Comparison of ENCODE assay signal across 9 mouse cellular contexts in the genomic region with DNA sequence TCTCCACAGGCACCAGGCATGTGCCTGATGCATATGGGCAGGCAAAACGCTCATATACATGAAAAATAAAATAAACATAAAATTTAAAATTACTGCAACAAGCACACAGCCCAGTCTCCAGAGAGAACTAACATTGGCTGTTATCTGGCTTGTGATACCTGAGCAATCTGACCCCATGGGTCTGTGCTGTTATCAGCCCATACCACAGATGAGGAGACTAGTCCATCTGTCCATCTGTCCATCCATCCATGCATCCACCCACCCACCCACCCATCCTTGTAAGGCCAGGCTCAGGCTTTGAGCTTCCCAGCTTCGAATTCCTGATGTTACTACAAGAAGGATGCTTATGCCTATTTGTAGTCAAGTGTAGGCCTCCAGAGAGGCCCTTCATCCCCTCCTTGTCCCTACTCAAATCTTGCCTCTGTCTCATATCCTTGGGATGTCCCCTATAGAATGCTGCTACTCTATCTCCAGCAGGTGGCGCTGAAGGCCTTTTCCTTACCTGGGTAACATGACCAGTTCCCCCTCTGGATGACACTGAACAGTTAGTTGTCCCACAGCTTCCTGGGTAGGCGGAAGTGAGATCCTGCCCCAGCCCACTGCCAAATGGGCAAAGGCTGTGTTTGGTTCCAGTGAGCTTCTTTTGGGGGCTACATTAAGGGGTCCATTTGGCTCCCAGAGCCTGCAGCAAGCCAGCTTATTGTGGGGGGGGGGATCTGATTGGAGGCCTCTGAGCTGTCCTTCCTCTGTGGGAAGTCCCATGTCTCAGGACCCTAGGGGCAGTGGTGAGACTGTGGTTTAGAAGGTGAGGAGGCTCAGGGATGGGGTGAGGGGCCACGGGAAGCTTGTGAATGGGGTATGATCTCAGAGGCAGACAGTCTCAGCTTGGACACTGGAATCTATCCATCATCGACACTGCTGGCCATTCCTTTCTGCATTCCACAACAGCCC. TPM values are rescaled to one million over a fixed set of nuclear protein-coding genes. Genes with fewer than 3 reads are reported as not detected.
DNase-seq lines count a peak whose midpoint lies in the region; ATAC-seq and TF ChIP-seq lines count a peak whose summit lies in the region.
"Had no signal": no experiment of that assay in that cellular context is flagged by ENCODE, and none has a peak within 500 bp of the region (broad histone marks: within the 10 kb centered on the region; RNA-seq: fewer than 3 reads in every experiment).

No protein-coding gene starts in this region.

- no peak overlapping the region for H3K9ac ChIP-seq in forebrain, embryonic 13.5 days
- no peak overlapping the region for H3K9ac ChIP-seq in hindbrain, embryonic 15.5 days
- H3K9ac ChIP-seq in limb, embryonic 12.5 days (replicated peaks) = no peak overlapping the region
- no peak overlapping the region for H3K9ac ChIP-seq in midbrain, embryonic 16.5 days (ENCODE audit: low read depth, low read length)
- H3K9ac ChIP-seq: embryonic facial prominence, embryonic 15.5 days had no signal

- no peak for TF ChIP-seq POLR2A in bone marrow macrophage, adult 2 months (IDR thresholded peaks at IDR 0.05; ENCODE audit: borderline replicate concordance, low read depth, low read length)

- H3K4me2 ChIP-seq in forebrain, embryonic 13.5 days = no peak overlapping the region
- no peak overlapping the region for H3K4me2 ChIP-seq in hindbrain, embryonic 15.5 days
- no peak overlapping the region for H3K4me2 ChIP-seq in limb, embryonic 12.5 days
- H3K4me2 ChIP-seq in midbrain, embryonic 16.5 days (ENCODE audit: low read length) = no peak overlapping the region
- H3K4me2 ChIP-seq: embryonic facial prominence, embryonic 15.5 days had no signal

- no peaks in the 10 kb centered on the region for H3K4me1 ChIP-seq in bone marrow macrophage, adult 2 months (ENCODE audit: control insufficient read depth, insufficient read depth, low read length)
- no peaks in the 10 kb centered on the region for H3K4me1 ChIP-seq in forebrain, embryonic 13.5 days
- no peaks in the 10 kb centered on the region for H3K4me1 ChIP-seq in hindbrain, embryonic 15.5 days (replicated peaks)
- H3K4me1 ChIP-seq in limb, embryonic 12.5 days (replicated peaks) = no peaks in the 10 kb centered on the region
- no peaks in the 10 kb centered on the region for H3K4me1 ChIP-seq in midbrain, embryonic 16.5 days (ENCODE audit: control insufficient read depth, insufficient read depth, low read length)
- H3K4me1 ChIP-seq: embryonic facial prominence, embryonic 15.5 days had no signal

- WGBS in forebrain, embryonic 13.5 days = 40% methylated on average over 6 of the region's 6 CpGs
- 51% methylated on average over 6 of the region's 6 CpGs for whole genome bisulfite sequencing in hindbrain, embryonic 15.5 days
- 38% methylated on average over 6 of the region's 6 CpGs for WGBS in limb, embryonic 12.5 days
- 37% methylated on average over 6 of the region's 6 CpGs for WGBS in midbrain, embryonic 16.5 days

- H3K27ac ChIP-seq in bone marrow macrophage, adult 2 months (ENCODE audit: insufficient read depth, low read depth, low read length) = no peak overlapping the region
- no peak overlapping the region for H3K27ac ChIP-seq in forebrain, embryonic 13.5 days
- no peak overlapping the region for H3K27ac ChIP-seq in hindbrain, embryonic 15.5 days (replicated peaks)
- H3K27ac ChIP-seq in limb, embryonic 12.5 days = no peak overlapping the region
- no peak overlapping the region for H3K27ac ChIP-seq in midbrain, embryonic 16.5 days (ENCODE audit: low read length)
- H3K27ac ChIP-seq: embryonic facial prominence, embryonic 15.5 days had no signal

- no peaks in the 10 kb centered on the region for H3K9me3 ChIP-seq in forebrain, embryonic 13.5 days (replicated peaks)
- H3K9me3 ChIP-seq in hindbrain, embryonic 15.5 days = no peaks in the 10 kb centered on the region
- no peaks in the 10 kb centered on the region for H3K9me3 ChIP-seq in limb, embryonic 12.5 days
- no peaks in the 10 kb centered on the region for H3K9me3 ChIP-seq in midbrain, embryonic 16.5 days (replicated peaks; ENCODE audit: control insufficient read depth, low read length, poor library complexity, severe bottlenecking)
- H3K9me3 ChIP-seq: embryonic facial prominence, embryonic 15.5 days had no signal

- no peak overlapping the region for H3K4me3 ChIP-seq in bone marrow macrophage, adult 2 months (ENCODE audit: insufficient read depth, low read length)
- no peak overlapping the region for H3K4me3 ChIP-seq in forebrain, embryonic 13.5 days
- no peak overlapping the region for H3K4me3 ChIP-seq in hindbrain, embryonic 15.5 days
- no peak overlapping the region for H3K4me3 ChIP-seq in limb, embryonic 12.5 days (replicated peaks)
- H3K4me3 ChIP-seq in midbrain, embryonic 16.5 days (ENCODE audit: low read depth, low read length) = no peak overlapping the region
- H3K4me3 ChIP-seq: embryonic facial prominence, embryonic 15.5 days had no signal

- H3K36me3 ChIP-seq in forebrain, embryonic 13.5 days (ENCODE audit: poor library complexity, severe bottlenecking) = no peaks in the 10 kb centered on the region
- H3K36me3 ChIP-seq in hindbrain, embryonic 15.5 days = no peaks in the 10 kb centered on the region
- H3K36me3 ChIP-seq in limb, embryonic 12.5 days = no peaks in the 10 kb centered on the region
- no peaks in the 10 kb centered on the region for H3K36me3 ChIP-seq in midbrain, embryonic 16.5 days (ENCODE audit: control insufficient read depth, insufficient read depth, low read length)
- H3K36me3 ChIP-seq: embryonic facial prominence, embryonic 15.5 days had no signal

- TF ChIP-seq CTCF in bone marrow macrophage, adult 2 months (IDR thresholded peaks at IDR 0.05; ENCODE audit: low read depth, low read length) = peak; percentile 52; the same call in 1 of the 2 replicates

- H3K27me3 ChIP-seq in forebrain, embryonic 13.5 days = no peaks in the 10 kb centered on the region
- no peaks in the 10 kb centered on the region for H3K27me3 ChIP-seq in hindbrain, embryonic 15.5 days
- no peaks in the 10 kb centered on the region for H3K27me3 ChIP-seq in limb, embryonic 12.5 days
- H3K27me3 ChIP-seq in midbrain, embryonic 16.5 days (ENCODE audit: control insufficient read depth, insufficient read depth, low read depth, low read length) = no peaks in the 10 kb centered on the region
- H3K27me3 ChIP-seq: embryonic facial prominence, embryonic 15.5 days had no signal

- DNase-seq in ovary, postnatal 14 days (ENCODE audit: low spot score) = peak; percentile 31
- no peak for DNase-seq in ovary, postnatal 10 days (ENCODE audit: low spot score)
- DNase-seq in testis, postnatal 10 days (ENCODE audit: low spot score) = peak; percentile 76

- ATAC-seq in forebrain, embryonic 13.5 days = peak; percentile 74; the same call in 1 of the 2 replicates
- ATAC-seq in hindbrain, embryonic 15.5 days (ENCODE audit: low FRiP score, low read depth) = peak; percentile 79; the same call in 1 of the 2 replicates
- ATAC-seq in limb, embryonic 12.5 days (ENCODE audit: insufficient number of reproducible peaks, insufficient read depth, low FRiP score, low TSS enrichment, low read depth) = 0 out of 2 replicates have a peak, but pooled peaks have one; percentile 11
- ATAC-seq in midbrain, embryonic 16.5 days = peak; percentile 64; the same call in 1 of the 2 replicates

RNA-seq across cellular contexts. Expression of a gene that starts 19.5 kb away (rescaled TPM):
- 57.5 and 59.0 TPM in 2 replicates for polyA plus RNA-seq in bone marrow macrophage, adult 2 months (2012; ENCODE audit: insufficient read depth, insufficient read length, missing spikeins)
- polyA plus RNA-seq in forebrain, embryonic 13.5 days (2015; fragmentation: Nextera tagmentation; extraction: Ambion mirVana) = 9.0 and 10.2 TPM in 2 replicates
- 13.3 and 14.0 TPM in 2 replicates for polyA plus RNA-seq in hindbrain, embryonic 15.5 days (2015; fragmentation: Nextera tagmentation; extraction: Ambion mirVana)
- polyA plus RNA-seq in limb, embryonic 12.5 days (2016; fragmentation: Nextera tagmentation; extraction: Ambion mirVana) = 23.5 and 26.0 TPM in 2 replicates
- polyA plus RNA-seq in midbrain, embryonic 16.5 days (2015; fragmentation: Nextera tagmentation; extraction: Ambion mirVana) = 9.5 and 11.1 TPM in 2 replicates

RNA-seq across cellular contexts. Expression of a gene that starts 23.6 kb away (rescaled TPM):
- polyA plus RNA-seq in bone marrow macrophage, adult 2 months (2012; ENCODE audit: insufficient read depth, insufficient read length, missing spikeins) = 95.3 and 101 TPM in 2 replicates
- polyA plus RNA-seq in forebrain, embryonic 13.5 days (2015; fragmentation: Nextera tagmentation; extraction: Ambion mirVana) = 14.0 and 15.0 TPM in 2 replicates
- 25.9 and 26.3 TPM in 2 replicates for polyA plus RNA-seq in hindbrain, embryonic 15.5 days (2015; fragmentation: Nextera tagmentation; extraction: Ambion mirVana)
- 51.2 and 56.3 TPM in 2 replicates for polyA plus RNA-seq in limb, embryonic 12.5 days (2016; fragmentation: Nextera tagmentation; extraction: Ambion mirVana)
- 20.8 and 21.2 TPM in 2 replicates for polyA plus RNA-seq in midbrain, embryonic 16.5 days (2015; fragmentation: Nextera tagmentation; extraction: Ambion mirVana)

RNA-seq across cellular contexts. Expression of a gene that starts 25.4 kb away (rescaled TPM):
- not detected in 2 replicates for polyA plus RNA-seq in bone marrow macrophage, adult 2 months (2012; ENCODE audit: insufficient read depth, insufficient read length, missing spikeins)
- polyA plus RNA-seq in forebrain, embryonic 13.5 days (2015; fragmentation: Nextera tagmentation; extraction: Ambion mirVana) = not detected in 2 replicates
- polyA plus RNA-seq in hindbrain, embryonic 15.5 days (2015; fragmentation: Nextera tagmentation; extraction: Ambion mirVana) = 0.19 and 0.35 TPM in 2 replicates
- 0.28 TPM in 1 of 2 replicates, not detected in the other for polyA plus RNA-seq in limb, embryonic 12.5 days (2016; fragmentation: Nextera tagmentation; extraction: Ambion mirVana)
- polyA plus RNA-seq in midbrain, embryonic 16.5 days (2015; fragmentation: Nextera tagmentation; extraction: Ambion mirVana) = not detected in 2 replicates

RNA-seq across cellular contexts. Expression of a gene that starts 40.4 kb away (rescaled TPM):
- not detected in 2 replicates for polyA plus RNA-seq in bone marrow macrophage, adult 2 months (2012; ENCODE audit: insufficient read depth, insufficient read length, missing spikeins)
- polyA plus RNA-seq in forebrain, embryonic 13.5 days (2015; fragmentation: Nextera tagmentation; extraction: Ambion mirVana) = 0.79 and 2.4 TPM in 2 replicates
- 1.6 and 1.7 TPM in 2 replicates for polyA plus RNA-seq in hindbrain, embryonic 15.5 days (2015; fragmentation: Nextera tagmentation; extraction: Ambion mirVana)
- polyA plus RNA-seq in limb, embryonic 12.5 days (2016; fragmentation: Nextera tagmentation; extraction: Ambion mirVana) = 0.74 and 1.5 TPM in 2 replicates
- 2.4 and 3.3 TPM in 2 replicates for polyA plus RNA-seq in midbrain, embryonic 16.5 days (2015; fragmentation: Nextera tagmentation; extraction: Ambion mirVana)

RNA-seq across cellular contexts. Expression of a gene that starts 55.7 kb away (rescaled TPM):
- 21.6 and 25.6 TPM in 2 replicates for polyA plus RNA-seq in bone marrow macrophage, adult 2 months (2012; ENCODE audit: insufficient read depth, insufficient read length, missing spikeins)
- polyA plus RNA-seq in forebrain, embryonic 13.5 days (2015; fragmentation: Nextera tagmentation; extraction: Ambion mirVana) = 52.4 and 61.8 TPM in 2 replicates
- polyA plus RNA-seq in hindbrain, embryonic 15.5 days (2015; fragmentation: Nextera tagmentation; extraction: Ambion mirVana) = 93.6 and 104 TPM in 2 replicates
- polyA plus RNA-seq in limb, embryonic 12.5 days (2016; fragmentation: Nextera tagmentation; extraction: Ambion mirVana) = 32.3 and 32.5 TPM in 2 replicates
- 107 and 108 TPM in 2 replicates for polyA plus RNA-seq in midbrain, embryonic 16.5 days (2015; fragmentation: Nextera tagmentation; extraction: Ambion mirVana)

Comparison
In these comparisons a context has a peak if more than half of its experiments do, and no peak if none do; other contexts are left out.
1. ATAC-seq: peak in every context shown above with its lines; median percentile 79 in hindbrain, embryonic 15.5 days; 74 in forebrain, embryonic 13.5 days; 64 in midbrain, embryonic 16.5 days; 11 in limb, embryonic 12.5 days.